Mouse (Mus musculus): ENCODE data around the gene Alox12. TPM values are rescaled to one million over a fixed set of nuclear protein-coding genes. Genes with fewer than 3 reads are reported as not detected.
A peak's percentile ranks its signal among the peaks of the same experiment; 100 is the strongest.

The Alox12 gene
- polyA plus RNA-seq, 1 experiment from 2014 or later: 3.3 TPM

DNA sequence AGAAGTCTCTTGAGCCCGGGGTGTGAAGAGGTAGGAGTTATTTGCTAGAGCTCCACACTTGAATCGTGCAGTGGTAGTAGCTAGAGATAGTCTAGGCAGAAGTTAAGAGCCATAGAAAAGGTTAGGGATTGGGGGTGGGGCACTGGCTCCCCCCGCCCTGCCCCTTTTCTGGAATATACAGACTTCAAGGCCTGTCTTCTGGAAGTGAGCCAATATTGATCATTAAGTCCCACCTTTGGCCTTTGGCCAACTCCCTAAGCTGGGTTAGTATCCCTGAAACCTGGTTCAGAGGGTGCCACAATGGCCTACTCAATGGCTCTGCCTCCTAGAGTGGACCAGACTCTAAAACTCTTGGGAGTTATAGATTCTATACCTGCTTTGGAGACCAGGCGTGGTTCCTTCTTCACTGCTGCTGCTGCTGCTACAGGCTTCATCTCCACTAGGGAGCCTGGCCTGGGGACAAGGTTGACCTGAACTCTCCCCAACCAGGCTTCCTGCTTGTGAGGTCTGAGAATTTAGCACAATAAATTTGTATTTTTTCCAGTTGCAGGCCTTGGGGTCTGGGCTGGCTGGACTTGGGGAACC, 27.4 kb downstream of the Alox12 start:
- Histone ChIP-seq H3K4me2 (replicated peaks; ENCODE audit: low read depth, low read length) (peak overlapping the region; percentile 43), H3K27me3 (ENCODE audit: control insufficient read depth, insufficient read depth, low read length) (peaks cover 50% of the 10 kb centered on the region), H3K9me3 (ENCODE audit: control insufficient read depth, low read length) (no peaks in the 10 kb centered on the region), H3K4me3 (ENCODE audit: low read length) (peak overlapping the region; percentile 38), H3K4me1 (ENCODE audit: control insufficient read depth, insufficient read depth, low read length) (peaks cover 7% of the 10 kb centered on the region), H3K36me3 (ENCODE audit: control insufficient read depth, insufficient read depth, low read length) (no peaks in the 10 kb centered on the region), H3K27ac (ENCODE audit: low read depth, low read length) (no peak overlapping the region), H3K9ac (ENCODE audit: low read depth, low read length) (no peak overlapping the region; the same call in 1 of the 2 replicates)
- WGBS: 89% methylated on average over 4 of the region's 4 CpGs
- no peak for ATAC-seq (ENCODE audit: low FRiP score, low TSS enrichment)

DNA sequence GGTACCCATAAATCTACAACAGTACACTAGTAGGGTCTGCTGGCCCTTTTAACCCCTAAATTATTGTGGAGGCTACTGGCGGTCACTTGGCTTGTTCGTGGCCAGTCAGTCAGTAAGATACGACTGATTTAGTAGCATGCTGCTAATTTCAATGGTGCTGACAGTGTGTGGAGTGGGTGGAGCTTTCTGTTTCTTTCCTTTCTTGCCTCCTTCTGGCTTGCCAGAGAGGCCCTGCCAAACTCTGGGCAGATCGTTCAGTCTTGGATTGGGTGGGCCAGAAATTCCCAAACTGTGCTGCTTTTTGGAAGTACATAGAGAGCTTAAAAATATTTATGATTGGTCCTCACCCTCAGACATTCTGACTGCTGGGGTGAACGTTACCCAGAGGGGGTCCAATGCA, 28.0 kb downstream of the Alox12 start:
- 19% methylated on average over 5 of the region's 5 CpGs for WGBS
- Histone ChIP-seq H3K4me2 (replicated peaks; ENCODE audit: low read depth, low read length) (peak overlapping the region; percentile 43), H3K27ac (ENCODE audit: low read depth, low read length) (no peak overlapping the region), H3K9ac (ENCODE audit: low read depth, low read length) (no peak overlapping the region; the same call in 1 of the 2 replicates), H3K4me3 (ENCODE audit: low read length) (peak overlapping the region; percentile 38), H3K9me3 (ENCODE audit: control insufficient read depth, low read length) (no peaks in the 10 kb centered on the region), H3K27me3 (ENCODE audit: control insufficient read depth, insufficient read depth, low read length) (peaks cover 50% of the 10 kb centered on the region), H3K36me3 (ENCODE audit: control insufficient read depth, insufficient read depth, low read length) (no peaks in the 10 kb centered on the region), H3K4me1 (ENCODE audit: control insufficient read depth, insufficient read depth, low read length) (peaks cover 7% of the 10 kb centered on the region; the same call in 1 of the 2 replicates)
- ATAC-seq (ENCODE audit: low FRiP score, low TSS enrichment): no peak

DNA sequence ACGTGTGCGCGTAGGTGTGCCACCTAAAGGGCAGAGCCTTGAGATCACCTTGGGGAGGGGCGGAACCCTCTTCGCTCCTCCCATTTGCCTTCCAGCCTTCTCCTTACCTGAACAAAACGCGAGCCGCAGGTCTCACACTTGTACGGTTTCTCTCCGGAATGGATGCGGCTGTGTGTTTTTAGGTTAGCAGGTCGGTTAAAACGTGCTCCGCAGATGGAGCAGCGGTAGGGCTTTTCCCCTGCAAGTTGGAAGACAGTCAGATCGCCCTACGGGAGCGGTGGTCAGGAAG, 28.6 kb downstream of the Alox12 start:
- H3K4me2 ChIP-seq (replicated peaks; ENCODE audit: low read depth, low read length): peak overlapping the region; percentile 43
- peaks cover 7% of the 10 kb centered on the region; the same call in 1 of the 2 replicates for H3K4me1 ChIP-seq (ENCODE audit: control insufficient read depth, insufficient read depth, low read length)
- no peaks in the 10 kb centered on the region for H3K36me3 ChIP-seq (ENCODE audit: control insufficient read depth, insufficient read depth, low read length)
- peak overlapping the region; percentile 40 for H3K9ac ChIP-seq (ENCODE audit: low read depth, low read length)
- WGBS: 5% methylated on average over 18 of the region's 18 CpGs
- ATAC-seq (ENCODE audit: low FRiP score, low TSS enrichment): no peak
- H3K4me3 ChIP-seq (ENCODE audit: low read length): peak overlapping the region; percentile 38
- H3K27ac ChIP-seq (ENCODE audit: low read depth, low read length): no peak overlapping the region
- H3K9me3 ChIP-seq (ENCODE audit: control insufficient read depth, low read length): no peaks in the 10 kb centered on the region
- H3K27me3 ChIP-seq (ENCODE audit: control insufficient read depth, insufficient read depth, low read length): peaks cover 50% of the 10 kb centered on the region

- Histone ChIP-seq H3K4me1 (ENCODE audit: control insufficient read depth, insufficient read depth, low read length) (peaks cover 7% of the 10 kb centered on the region; the same call in 1 of the 2 replicates), H3K36me3 (ENCODE audit: control insufficient read depth, insufficient read depth, low read length) (no peaks in the 10 kb centered on the region), H3K9me3 (ENCODE audit: control insufficient read depth, low read length) (no peaks in the 10 kb centered on the region), H3K27ac (ENCODE audit: low read depth, low read length) (no peak overlapping the region), H3K27me3 (ENCODE audit: control insufficient read depth, insufficient read depth, low read length) (peaks cover 50% of the 10 kb centered on the region), H3K9ac (ENCODE audit: low read depth, low read length) (peak overlapping the region; percentile 40; the same call in 1 of the 2 replicates), H3K4me3 (ENCODE audit: low read length) (peak overlapping the region; percentile 38), H3K4me2 (replicated peaks; ENCODE audit: low read depth, low read length) (peak overlapping the region; percentile 43)
- WGBS: 16% methylated on average over 27 of the region's 27 CpGs
- no peak for ATAC-seq (ENCODE audit: low FRiP score, low TSS enrichment)
Measured at GRCm38 (mm10) chr11:70225798-70226601, 29.2 kb downstream of the Alox12 start.

DNA sequence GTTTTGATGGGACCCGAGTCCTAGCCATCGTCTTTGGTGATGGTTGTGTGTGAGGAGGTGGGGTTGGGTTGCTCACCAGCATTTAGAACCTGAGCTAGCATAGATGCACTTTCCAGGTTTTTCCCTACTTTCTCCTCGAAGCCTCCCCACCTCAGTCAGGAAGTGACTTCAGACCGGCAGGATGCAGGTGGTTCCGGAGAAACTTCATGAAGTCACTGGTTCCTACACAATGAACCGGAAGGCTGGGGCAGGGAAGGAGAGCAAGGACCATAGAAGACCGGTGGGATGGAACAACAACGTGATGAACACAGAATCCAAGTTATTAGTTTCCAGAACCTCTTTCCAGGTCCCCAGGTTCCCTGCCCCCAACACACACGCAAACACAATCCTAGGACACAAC, 31.4 kb downstream of the Alox12 start:
- 75% methylated on average over 9 of the region's 9 CpGs for WGBS
- Histone ChIP-seq H3K9me3 (ENCODE audit: control insufficient read depth, low read length) (no peaks in the 10 kb centered on the region), H3K9ac (ENCODE audit: low read depth, low read length) (no peak overlapping the region), H3K36me3 (ENCODE audit: control insufficient read depth, insufficient read depth, low read length) (no peaks in the 10 kb centered on the region), H3K4me3 (ENCODE audit: low read length) (no peak overlapping the region), H3K4me1 (ENCODE audit: control insufficient read depth, insufficient read depth, low read length) (peaks cover 7% of the 10 kb centered on the region; the same call in 1 of the 2 replicates), H3K27ac (ENCODE audit: low read depth, low read length) (peak overlapping the region; percentile 55; the same call in 1 of the 2 replicates), H3K27me3 (ENCODE audit: control insufficient read depth, insufficient read depth, low read length) (peaks cover 34% of the 10 kb centered on the region), H3K4me2 (replicated peaks; ENCODE audit: low read depth, low read length) (no peak overlapping the region)
- ATAC-seq (ENCODE audit: low FRiP score, low TSS enrichment): no peak

- H3K4me1 ChIP-seq (ENCODE audit: control insufficient read depth, insufficient read depth, low read length): peaks cover 7% of the 10 kb centered on the region; the same call in 1 of the 2 replicates
- WGBS: 10% methylated on average over 14 of the region's 14 CpGs
- peak overlapping the region; percentile 90 for H3K4me2 ChIP-seq (replicated peaks; ENCODE audit: low read depth, low read length)
- H3K9me3 ChIP-seq (ENCODE audit: control insufficient read depth, low read length): no peaks in the 10 kb centered on the region
- peak overlapping the region; percentile 79; the same call in 1 of the 2 replicates for H3K9ac ChIP-seq (ENCODE audit: low read depth, low read length)
- no peaks in the 10 kb centered on the region for H3K36me3 ChIP-seq (ENCODE audit: control insufficient read depth, insufficient read depth, low read length)
- H3K4me3 ChIP-seq (ENCODE audit: low read length): peak overlapping the region; percentile 48
- H3K27ac ChIP-seq (ENCODE audit: low read depth, low read length): peak overlapping the region; percentile 57; the same call in 1 of the 2 replicates
- H3K27me3 ChIP-seq (ENCODE audit: control insufficient read depth, insufficient read depth, low read length): peaks cover 21% of the 10 kb centered on the region
- ATAC-seq (ENCODE audit: low FRiP score, low TSS enrichment): no peak
Measured at GRCm38 (mm10) chr11:70221603-70222500, 33.3 kb downstream of the Alox12 start.

DNA sequence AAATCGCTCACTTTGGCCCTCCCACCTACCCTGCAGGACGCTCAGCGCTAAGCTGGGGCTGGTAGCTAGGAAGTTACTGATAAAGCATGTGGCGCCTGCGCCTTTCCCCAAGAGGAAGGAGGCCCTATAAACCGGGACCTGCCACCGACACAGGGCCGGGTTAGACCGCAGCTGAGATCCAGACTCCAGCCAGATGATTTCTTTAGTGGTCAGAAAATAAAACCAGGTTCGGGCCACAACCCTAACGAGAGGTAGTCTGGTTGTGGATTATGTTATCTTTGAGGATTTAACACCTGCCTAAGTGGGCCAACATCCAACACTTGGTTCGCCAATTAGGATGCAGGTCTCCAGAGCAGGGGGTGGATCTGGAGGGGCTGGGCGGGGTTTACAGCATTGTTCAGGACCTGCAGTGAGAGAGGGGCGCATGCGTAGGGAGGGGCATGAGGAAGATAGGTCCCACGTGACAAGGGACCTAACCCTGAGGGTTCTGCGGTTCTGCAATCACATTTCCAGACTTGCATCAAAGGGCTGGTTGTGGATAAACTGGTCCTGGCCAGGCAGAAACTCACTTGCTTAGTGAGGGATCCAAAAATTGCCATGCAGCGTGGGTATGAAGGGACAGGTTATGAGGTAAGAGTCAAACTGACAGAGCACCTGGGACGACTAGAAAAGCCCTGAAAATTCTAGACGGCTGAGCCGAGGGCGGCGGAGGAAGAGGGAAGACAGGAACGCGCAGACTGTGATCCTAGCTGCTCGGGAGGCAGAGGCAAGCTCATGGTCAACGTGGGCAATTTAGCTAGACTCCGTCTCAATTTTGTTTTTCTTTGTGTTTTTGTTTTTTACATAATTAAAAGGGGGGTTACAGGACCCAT, 34.2 kb downstream of the Alox12 start, which contains the start of gene Slc16a13:
Gene Slc16a13, minus strand, starts transcription at position 334 of the 872 bp plus-strand sequence.
- Histone ChIP-seq H3K36me3 (ENCODE audit: control insufficient read depth, insufficient read depth, low read length) (no peaks in the 10 kb centered on the region), H3K27me3 (ENCODE audit: control insufficient read depth, insufficient read depth, low read length) (peaks cover 18% of the 10 kb centered on the region), H3K4me3 (ENCODE audit: low read length) (peak within 1 kb of the TSS; percentile 48), H3K4me1 (ENCODE audit: control insufficient read depth, insufficient read depth, low read length) (no peaks in the 10 kb centered on the region), H3K9ac (ENCODE audit: low read depth, low read length) (peak within 1 kb of the TSS; percentile 79), H3K4me2 (replicated peaks; ENCODE audit: low read depth, low read length) (peak within 1 kb of the TSS; percentile 90), H3K27ac (ENCODE audit: low read depth, low read length) (peak within 1 kb of the TSS; percentile 72), H3K9me3 (ENCODE audit: control insufficient read depth, low read length) (no peaks in the 10 kb centered on the region)
- 0% methylated on average over 28 of the region's 28 CpGs for whole genome bisulfite sequencing
- ATAC-seq (ENCODE audit: low FRiP score, low TSS enrichment): peak; percentile 92

- 2% methylated on average over 24 of the region's 24 CpGs for WGBS
- peak overlapping the region; percentile 48 for H3K4me3 ChIP-seq (ENCODE audit: low read length)
- H3K9ac ChIP-seq (ENCODE audit: low read depth, low read length): peak overlapping the region; percentile 79
- peaks cover 4% of the 10 kb centered on the region; the same call in 1 of the 2 replicates for H3K4me1 ChIP-seq (ENCODE audit: control insufficient read depth, insufficient read depth, low read length)
- no peaks in the 10 kb centered on the region for H3K36me3 ChIP-seq (ENCODE audit: control insufficient read depth, insufficient read depth, low read length)
- H3K27me3 ChIP-seq (ENCODE audit: control insufficient read depth, insufficient read depth, low read length): peaks cover 24% of the 10 kb centered on the region
- no peaks in the 10 kb centered on the region for H3K9me3 ChIP-seq (ENCODE audit: control insufficient read depth, low read length)
- H3K4me2 ChIP-seq (replicated peaks; ENCODE audit: low read depth, low read length): peak overlapping the region; percentile 90
- ATAC-seq (ENCODE audit: low FRiP score, low TSS enrichment): no peak
- H3K27ac ChIP-seq (ENCODE audit: low read depth, low read length): peak overlapping the region; percentile 72
Measured at GRCm38 (mm10) chr11:70220323-70220722, 34.8 kb downstream of the Alox12 start.
